Mouse (Mus musculus) megakaryocyte progenitor cell, adult 5-6 weeks (primary cell): ENCODE data around the gene Ddah1. TPM values are rescaled to one million over a fixed set of nuclear protein-coding genes. Genes with fewer than 3 reads are reported as not detected.

Experiments used
- ATAC-seq: replicated peaks from 2 replicates; pipeline ENCODE4 v1.8.0; 2016; ENCODE audit warnings: mild to moderate bottlenecking, moderate TSS enrichment, inconsistent platforms; ENCODE audit not compliant: poor library complexity
- total RNA-seq, 2 experiments: library from RNA; stranded (forward) in 1 of 2; stranded (reverse) in 1 of 2; fragments of 157-497, 149-512 nt in 1 of 2; fragments of 200-1000 nt in 1 of 2; gene quantifications; 2 replicates each; pipeline versions ENCODE4 v1.2.3 to v1.2.4; 2015 to 2017

Gene Ddah1
- total RNA-seq, 2 experiments from 2014 or later = not detected

GRCm38 (mm10) chr3:145806502-145806901 lies 48.0 kb downstream of the Ddah1 start:
- no peak for ATAC-seq

GRCm38 (mm10) chr3:145816807-145817206 lies 58.3 kb downstream of the Ddah1 start:
- ATAC-seq = no peak

GRCm38 (mm10) chr3:145817276-145817675 lies 58.8 kb downstream of the Ddah1 start:
- no peak for ATAC-seq

GRCm38 (mm10) chr3:145820439-145820838 lies 62.0 kb downstream of the Ddah1 start:
- no peak for ATAC-seq

GRCm38 (mm10) chr3:145820938-145821337 lies 62.5 kb downstream of the Ddah1 start:
- ATAC-seq = no peak

- no peak for ATAC-seq
These were observed 63.7 kb downstream of the Ddah1 start for GRCm38 (mm10) chr3:145822201-145822600.

- no peak for ATAC-seq
These were observed 65.2 kb downstream of the Ddah1 start for GRCm38 (mm10) chr3:145823661-145824060.

GRCm38 (mm10) chr3:145825416-145826055 lies 67.1 kb downstream of the Ddah1 start:
- ATAC-seq = no peak

GRCm38 (mm10) chr3:145827191-145828045 lies 68.9 kb downstream of the Ddah1 start:
- no peak for ATAC-seq

- ATAC-seq = no peak
These were observed 70.4 kb downstream of the Ddah1 start for GRCm38 (mm10) chr3:145828906-145829305.

- no peak for ATAC-seq
These were observed 75.6 kb downstream of the Ddah1 start for GRCm38 (mm10) chr3:145833948-145834538.

GRCm38 (mm10) chr3:145838281-145838680 lies 79.8 kb downstream of the Ddah1 start:
- no peak for ATAC-seq

- no peak for ATAC-seq
These were observed 83.7 kb downstream of the Ddah1 start for GRCm38 (mm10) chr3:145841961-145842710.

GRCm38 (mm10) chr3:145843836-145844235 lies 85.4 kb downstream of the Ddah1 start:
- ATAC-seq = no peak

GRCm38 (mm10) chr3:145844891-145845290 lies 86.4 kb downstream of the Ddah1 start:
- no peak for ATAC-seq

GRCm38 (mm10) chr3:145846255-145846654 lies 87.8 kb downstream of the Ddah1 start:
- no peak for ATAC-seq

GRCm38 (mm10) chr3:145852041-145852440 lies 93.6 kb downstream of the Ddah1 start:
- ATAC-seq = no peak

- ATAC-seq = no peak
These were observed 94.3 kb downstream of the Ddah1 start for GRCm38 (mm10) chr3:145852800-145853199.

- ATAC-seq = no peak
These were observed 95.2 kb downstream of the Ddah1 start for GRCm38 (mm10) chr3:145853713-145854112.

- no peak for ATAC-seq
These were observed 96.0 kb downstream of the Ddah1 start for GRCm38 (mm10) chr3:145854427-145854826.

- no peak for ATAC-seq
These were observed 96.8 kb downstream of the Ddah1 start for GRCm38 (mm10) chr3:145855299-145855698.
